Mouse (Mus musculus) heart, postnatal 36 days (tissue): Measurements from ENCODE around the gene Pias3. TPM values are rescaled to one million over a fixed set of nuclear protein-coding genes. Genes with fewer than 3 reads are reported as not detected.
A peak's percentile ranks its signal among the peaks of the same experiment; 100 is the strongest.
"Not testable (repeated sequence)": the region's sequence is repeated elsewhere in the genome, so short reads cannot be mapped to it uniquely, and the experiment has no call there.

ENCODE experiments used
- DNase-seq, 2 experiments: peaks; one replicate each; pipeline ENCODE4 v3.0.0; 2021 to 2022
- intact Hi-C: fragments of 180-260 bp; cut with DNase I; formaldehyde crosslinking; loops from one replicate; pipeline ENCODE4 v1.15.1; 2025
- total RNA-seq, 2 experiments: library from RNA; stranded (reverse); gene quantifications; 2 replicates each; pipeline ENCODE4 v1.2.3; 2021

The Pias3 gene
- total RNA-seq, 2 experiments from 2014 or later: 16.5 to 17.1 TPM

DNA sequence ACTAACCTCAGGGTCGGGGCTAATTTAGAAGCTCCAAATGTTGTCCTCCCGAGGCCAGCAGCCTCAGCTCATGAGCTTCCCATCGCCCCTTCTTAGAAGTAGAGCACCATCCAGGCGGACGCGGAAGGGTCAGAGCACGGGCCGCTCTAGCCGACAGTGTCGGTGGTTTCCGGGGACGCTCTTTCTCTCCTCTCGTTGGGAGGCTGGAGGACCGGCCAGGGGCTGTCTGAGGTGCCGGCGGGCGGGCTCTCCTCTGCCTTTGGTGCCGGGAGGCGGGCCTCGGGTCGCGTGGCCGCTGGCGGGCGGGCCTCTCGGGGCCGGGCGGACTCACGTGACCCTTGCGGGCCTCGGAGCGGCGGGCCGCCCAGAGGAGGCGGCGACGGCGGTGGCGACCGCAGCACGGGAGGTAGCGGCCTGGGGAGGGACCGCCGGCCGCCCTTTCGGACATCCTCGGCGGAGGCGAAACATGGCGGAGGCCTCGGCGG lies 31.2 kb downstream of the Pias3 start, which contains the start of the genes Polr3c and Rnf115:
Gene Polr3c (minus strand): TSS at position 286 of the 485 bp plus-strand sequence.
Gene Rnf115 (plus strand): TSS at position 322 of the 485 bp plus-strand sequence.
- intact Hi-C loops: loop anchor here (2.0 to 5.0 kb wide), 2 partner anchors 31 to 85 kb away; partner anchors contain the start of gene Pias3
- DNase-seq: peak; percentile 95 to 97

DNA sequence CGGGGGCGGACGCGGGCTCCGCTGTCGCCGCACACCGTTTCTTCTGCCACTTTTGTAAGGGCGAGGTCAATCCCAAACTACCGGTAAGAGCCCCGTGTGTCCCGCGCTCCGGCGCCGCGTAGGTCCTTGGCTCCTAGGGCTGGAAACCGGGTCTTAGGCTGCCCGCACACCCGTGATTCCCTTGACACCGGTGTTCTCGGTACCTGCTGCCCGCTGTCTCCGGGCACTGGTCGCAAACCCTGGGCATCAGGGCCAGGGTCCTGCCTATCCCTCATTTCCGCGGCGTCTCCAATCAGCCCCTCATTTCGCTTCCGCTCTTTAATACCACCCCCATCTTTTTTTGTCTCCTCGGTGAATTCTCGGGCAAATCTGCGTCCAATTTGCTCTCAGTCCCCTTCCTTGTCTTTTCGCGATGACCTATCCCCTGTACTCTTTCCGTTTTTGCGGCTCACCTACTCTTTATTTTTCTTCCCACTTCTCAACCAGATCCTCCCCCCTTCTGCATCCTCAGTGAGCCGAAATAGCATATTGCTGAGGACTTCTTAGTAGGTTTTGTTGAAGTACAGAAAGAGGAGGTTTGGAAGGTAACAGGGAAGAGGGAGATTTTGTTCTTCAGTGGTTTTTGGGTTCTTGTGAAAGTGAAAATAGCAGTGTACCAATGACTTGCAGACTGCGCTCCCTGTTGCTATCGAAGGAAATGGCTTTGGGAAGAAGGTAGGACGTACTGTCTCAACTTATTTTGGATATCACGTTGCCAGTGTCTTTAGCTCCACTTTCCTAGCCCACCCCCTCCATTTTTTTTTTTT lies 31.8 kb downstream of the Pias3 start:
- DNase-seq: no peak
- intact Hi-C loops: loop anchor here (2.0 to 5.0 kb wide), 2 partner anchors 31 to 84 kb away; partner anchors contain the start of gene Pias3

DNA sequence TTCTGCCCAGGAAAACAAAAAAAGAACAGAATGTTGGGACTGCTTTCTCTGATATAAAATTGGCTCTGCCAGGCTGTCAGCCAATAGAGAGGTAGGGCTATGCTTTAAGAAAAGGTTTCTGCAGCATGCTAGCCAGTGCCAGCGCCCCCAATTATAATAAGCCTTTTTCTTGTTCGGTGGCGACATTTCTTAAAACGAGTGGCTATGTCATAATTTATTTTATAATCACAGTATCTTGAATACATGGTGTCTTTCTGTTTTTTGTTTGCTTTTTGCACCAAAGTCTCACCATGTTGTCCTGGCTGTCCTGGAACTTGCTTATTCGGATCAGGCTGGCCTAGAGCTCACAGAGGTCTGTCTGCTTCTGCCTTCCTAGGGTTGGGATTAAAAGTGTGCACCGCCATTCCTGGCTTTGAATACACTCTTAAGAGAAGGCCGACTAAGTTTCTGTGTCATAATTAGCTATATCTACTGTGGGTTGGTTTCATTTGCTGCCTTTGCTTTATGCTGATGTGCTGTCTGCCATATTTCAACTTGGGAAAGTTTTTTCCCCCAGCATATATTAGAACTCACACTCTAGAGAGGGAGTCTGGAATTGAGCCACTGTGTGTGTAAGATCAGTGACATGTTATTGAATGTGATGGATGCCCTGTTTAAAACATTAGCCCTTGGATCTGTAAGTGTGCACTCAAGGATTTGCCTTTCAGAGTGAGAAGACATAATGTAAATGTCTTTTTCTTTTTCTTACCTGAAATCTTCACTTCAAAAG lies 32.6 kb downstream of the Pias3 start:
- intact Hi-C loops: loop anchor here (5.0 kb wide), 1 partner anchor 83 kb away; no protein-coding TSS in a partner anchor

DNA sequence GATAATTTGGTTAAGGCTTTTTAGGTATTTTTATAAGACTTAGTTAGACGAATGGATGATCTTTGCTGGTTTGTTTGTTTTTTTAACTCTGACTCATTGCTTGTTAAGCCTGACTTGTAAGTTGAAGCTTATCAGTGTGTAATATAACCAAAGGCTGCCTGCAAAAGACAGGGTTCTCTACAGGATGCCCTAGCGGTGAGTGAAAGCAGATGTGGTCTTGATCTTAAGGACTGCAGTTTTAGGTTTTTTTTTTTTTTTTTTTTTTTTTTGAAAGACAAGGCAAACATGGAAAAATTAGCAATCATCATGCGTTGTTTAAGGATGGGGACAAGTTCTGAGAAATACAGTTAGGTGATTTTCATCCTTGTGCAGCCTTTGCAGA lies 33.2 kb downstream of the Pias3 start:
- no peak for DNase-seq
- intact Hi-C loops: loop anchor here (5.0 kb wide), 1 partner anchor 83 kb away; no protein-coding TSS in a partner anchor

More for the DNA sequence above, 32.6 kb downstream of the Pias3 start:
- DNase-seq: no peak

DNA sequence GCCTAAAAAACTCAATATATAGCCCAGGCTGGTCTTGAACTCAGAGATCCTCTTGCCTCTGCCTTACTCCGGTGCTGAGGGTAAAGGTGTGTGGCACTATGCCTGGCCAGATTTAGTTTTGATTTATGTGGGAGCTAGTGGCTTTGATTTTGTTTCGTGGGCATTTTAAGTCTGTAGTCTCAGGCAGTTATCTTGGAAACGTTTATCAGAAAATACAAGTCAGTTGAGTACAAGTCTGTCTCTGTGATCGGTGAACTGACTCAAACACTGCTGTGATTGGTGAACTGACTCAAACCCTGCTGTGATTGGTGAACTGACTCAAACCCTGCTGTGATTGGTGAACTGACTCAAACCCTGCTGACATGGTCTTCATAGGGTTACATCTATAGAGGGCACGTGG lies 34.6 kb downstream of the Pias3 start:
- no peak for DNase-seq
- intact Hi-C loops: no loop called here

DNA sequence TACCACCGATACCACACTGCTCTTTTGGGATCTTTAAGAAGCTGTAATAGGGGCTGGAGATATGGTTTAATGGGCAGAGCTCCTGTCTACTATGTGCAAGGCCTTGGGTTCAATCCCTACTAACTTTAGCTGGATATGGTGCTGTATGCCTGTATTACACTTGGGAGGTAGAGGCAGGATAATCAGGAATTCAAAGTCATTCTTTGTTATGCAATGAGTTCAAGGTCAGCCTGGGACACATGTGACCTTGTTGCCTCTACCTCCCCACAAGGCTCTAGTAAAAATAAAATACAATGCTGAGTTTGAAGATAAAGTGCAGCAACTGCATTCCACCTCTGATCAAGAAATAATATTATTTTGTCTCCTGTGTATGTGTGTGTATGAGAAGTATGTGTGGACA lies 37.8 kb downstream of the Pias3 start:
- DNase-seq: no peak
- intact Hi-C loops: no loop called here

DNA sequence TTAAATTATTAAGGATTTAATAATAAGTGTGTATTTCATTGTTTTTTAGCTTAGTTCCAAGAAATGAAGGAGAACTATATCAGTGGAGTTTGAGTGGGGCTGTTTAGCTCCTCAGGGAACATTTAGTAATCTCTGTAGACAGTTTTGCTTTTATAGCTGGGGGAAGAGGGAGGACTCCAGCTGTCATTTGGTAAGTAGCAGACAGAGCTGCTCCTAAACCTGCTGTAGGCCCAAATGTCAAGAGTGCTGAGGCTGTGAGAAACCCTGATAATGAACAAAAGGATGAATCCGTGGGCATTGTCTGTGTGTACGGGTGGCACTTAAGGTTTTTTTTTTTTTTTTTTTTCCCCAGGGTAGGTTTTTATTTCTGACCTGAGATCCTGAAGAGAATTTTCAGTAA lies 39.0 kb downstream of the Pias3 start:
- intact Hi-C loops: no loop called here
- no peak for DNase-seq

DNA sequence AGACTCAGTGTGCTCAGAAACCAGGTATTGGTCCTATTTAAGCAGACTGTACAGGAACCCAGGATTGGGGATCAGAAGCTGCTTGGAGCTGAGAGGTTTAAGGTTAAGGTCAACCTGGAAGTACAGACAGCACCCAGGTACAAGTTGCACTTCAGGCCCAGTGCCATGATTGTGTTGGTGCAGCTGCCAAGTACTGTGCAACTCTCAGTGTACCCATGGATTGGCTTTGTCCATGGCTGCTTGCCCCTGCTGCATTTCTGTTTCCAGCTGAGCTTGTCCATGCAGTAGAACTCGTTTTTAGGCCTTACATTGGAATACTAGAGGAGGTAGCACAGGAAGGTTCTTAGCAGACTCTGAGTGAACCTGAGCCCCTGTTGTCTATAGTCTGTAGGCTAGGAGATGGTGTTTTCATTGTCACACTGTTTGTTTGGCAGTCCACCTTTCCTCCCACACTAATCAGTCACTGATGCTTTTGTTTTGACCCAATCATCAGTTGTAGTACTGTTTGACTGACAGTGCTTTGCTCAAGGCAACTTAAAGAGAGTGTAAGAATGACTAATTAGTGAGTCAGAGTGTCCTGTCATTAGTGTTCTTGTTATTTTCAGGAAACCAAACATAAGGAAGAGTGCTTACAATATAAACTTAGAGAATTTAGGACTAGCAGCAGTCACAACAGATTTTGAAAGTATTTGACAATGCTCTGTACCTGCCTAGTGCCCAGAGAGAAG lies 41.0 kb downstream of the Pias3 start:
- no peak for DNase-seq
- intact Hi-C loops: no loop called here

DNA sequence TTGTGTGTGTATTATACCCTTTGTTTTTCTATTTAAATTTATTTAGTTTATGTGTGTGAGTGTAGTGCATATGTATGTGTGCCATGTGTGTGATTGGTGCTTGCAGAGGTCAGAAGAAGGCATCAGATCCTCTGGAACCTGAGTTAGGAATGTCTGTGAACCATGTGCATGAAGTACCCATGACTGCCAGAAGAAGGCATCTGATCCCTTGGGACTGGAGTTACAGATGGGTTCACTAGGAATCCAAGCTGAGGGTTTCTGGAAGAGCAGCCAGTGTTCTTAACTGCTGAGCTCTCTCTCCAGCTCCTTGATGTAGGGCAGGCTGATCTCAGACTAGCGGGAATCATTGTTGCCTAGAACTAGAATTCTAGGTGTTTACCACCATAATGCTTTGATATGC lies 41.8 kb downstream of the Pias3 start:
- intact Hi-C loops: no loop called here
- DNase-seq: no peak

DNA sequence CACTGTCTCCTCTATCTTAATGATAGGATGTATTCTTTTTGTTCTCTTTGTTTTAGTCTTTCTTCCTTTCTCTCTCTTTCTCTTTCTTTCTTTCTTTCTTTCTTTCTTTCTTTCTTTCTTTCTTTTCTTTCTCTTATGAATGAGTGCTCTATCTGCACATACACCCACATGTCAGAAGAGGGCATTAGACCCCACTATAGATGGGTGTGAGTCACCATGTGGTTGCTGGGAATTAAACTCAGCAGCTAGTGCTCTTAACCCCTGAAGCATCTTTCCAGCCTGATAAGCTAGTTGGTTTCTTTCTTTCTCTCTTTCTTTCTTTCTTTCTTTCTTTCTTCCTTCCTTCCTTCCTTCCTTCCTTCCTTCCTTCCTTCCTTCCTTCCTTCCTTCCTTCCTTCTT lies 44.1 kb downstream of the Pias3 start:
- intact Hi-C loops: loop anchor here (5.0 kb wide), 1 partner anchor 162 kb away; the partner anchor contains the start of gene Gja5
- DNase-seq: not testable (repeated sequence)

DNA sequence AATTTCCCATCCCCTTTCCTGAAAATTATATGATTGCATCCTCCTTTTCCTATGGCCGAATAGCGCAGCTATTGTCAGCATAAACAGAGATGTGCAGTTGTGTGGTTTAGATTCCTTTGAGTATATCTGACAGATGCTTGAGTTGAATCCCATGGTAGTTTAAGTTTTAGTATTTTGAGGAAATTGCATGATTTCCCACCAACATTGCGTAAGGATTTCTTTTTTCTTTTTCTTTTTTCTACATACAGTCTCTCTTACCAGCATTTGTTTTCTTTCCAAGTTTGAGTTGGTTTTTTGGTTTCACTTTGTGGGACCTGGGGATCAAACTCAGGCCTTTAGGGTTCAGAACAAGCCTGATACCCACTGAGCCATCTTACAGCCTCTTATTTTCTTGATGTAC lies 48.2 kb downstream of the Pias3 start:
- DNase-seq: no peak
- intact Hi-C loops: loop anchor here (5.0 kb wide), 1 partner anchor 158 kb away; the partner anchor contains the start of gene Gja5

DNA sequence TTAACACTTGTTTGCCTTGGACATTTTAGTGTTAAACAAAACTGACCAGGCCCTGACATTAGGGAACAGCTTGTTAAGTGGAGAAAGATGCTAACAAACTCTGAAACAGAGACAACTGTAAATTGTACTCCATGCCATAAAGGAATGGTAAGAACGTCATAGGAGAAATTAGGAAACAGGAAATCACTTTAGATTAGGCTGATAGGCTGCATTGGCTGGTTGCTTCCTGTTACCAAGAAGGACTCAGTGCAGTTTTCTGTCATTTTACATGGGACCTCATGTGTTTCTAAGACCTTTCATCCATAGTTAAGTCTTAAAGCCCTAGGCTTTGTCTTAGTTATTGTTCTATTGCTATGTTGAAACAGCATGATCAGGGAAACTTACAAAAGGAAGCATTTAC lies 50.6 kb downstream of the Pias3 start:
- intact Hi-C loops: no loop called here
- no peak for DNase-seq

Other genes with a start within 250 kb of the Pias3 start
- gene BC107364, start 244.1 kb upstream of the Pias3 start, total RNA-seq: not detected
- gene Hfe2, start 171.2 kb upstream of the Pias3 start, total RNA-seq: 100 to 1,000 TPM; 261 to 293 TPM
- gene Txnip, start 138.4 kb upstream of the Pias3 start, total RNA-seq: 1,000 to 10,000 TPM in 1 of 2 experiments, 100 to 1,000 TPM in 1; 646 to 1,158 TPM
- 1 to 10 TPM in 1 of 2 experiments, under 1 TPM in 1; 0.89 to 2.8 TPM for gene Gm16253, start 119.4 kb upstream of the Pias3 start, total RNA-seq
- gene Polr3gl, start 102.2 kb upstream of the Pias3 start, total RNA-seq: 10 to 100 TPM; 30.3 to 33.0 TPM
- 1 to 10 TPM; 1.3 to 2.2 TPM for gene Ankrd34a, start 99.7 kb upstream of the Pias3 start, total RNA-seq
- gene Lix1l, start 95.2 kb upstream of the Pias3 start, total RNA-seq: 10 to 100 TPM; 27.6 to 32.1 TPM
- gene Rbm8a, start 66.5 kb upstream of the Pias3 start, total RNA-seq: 10 to 100 TPM; 30.9 to 40.9 TPM
- gene Pex11b, start 61.0 kb upstream of the Pias3 start, total RNA-seq: 10 to 100 TPM; 33.5 to 36.8 TPM
- gene Gm42957, start 60.9 kb upstream of the Pias3 start, total RNA-seq: not detected
- under 1 TPM; 0.61 to 0.62 TPM for gene Itga10, start 50.8 kb upstream of the Pias3 start, total RNA-seq
- gene Ankrd35, start 26.3 kb upstream of the Pias3 start, total RNA-seq: 1 to 10 TPM in 1 of 2 experiments, under 1 TPM in 1; 0.78 to 1.7 TPM
- gene Nudt17, start 12.2 kb downstream of the Pias3 start, total RNA-seq: 1 to 10 TPM; 3.0 to 3.4 TPM
- 10 to 100 TPM; 24.4 to 26.4 TPM for gene Polr3c, start 31.2 kb downstream of the Pias3 start, total RNA-seq
- gene Rnf115, start 31.3 kb downstream of the Pias3 start, total RNA-seq: 10 to 100 TPM; 19.8 to 27.3 TPM
- gene Pdzk1, start 132.9 kb downstream of the Pias3 start, total RNA-seq: not detected
- gene Cd160, start 133.0 kb downstream of the Pias3 start, total RNA-seq: not detected
- gene Gja5, start 208.3 kb downstream of the Pias3 start, total RNA-seq: 10 to 100 TPM; 11.8 to 16.8 TPM
- gene Gpr89, start 209.0 kb downstream of the Pias3 start, total RNA-seq: 10 to 100 TPM; 20.8 to 21.6 TPM
- gene Gja8, start 229.6 kb downstream of the Pias3 start, total RNA-seq: not detected